In the genomic region with DNA sequence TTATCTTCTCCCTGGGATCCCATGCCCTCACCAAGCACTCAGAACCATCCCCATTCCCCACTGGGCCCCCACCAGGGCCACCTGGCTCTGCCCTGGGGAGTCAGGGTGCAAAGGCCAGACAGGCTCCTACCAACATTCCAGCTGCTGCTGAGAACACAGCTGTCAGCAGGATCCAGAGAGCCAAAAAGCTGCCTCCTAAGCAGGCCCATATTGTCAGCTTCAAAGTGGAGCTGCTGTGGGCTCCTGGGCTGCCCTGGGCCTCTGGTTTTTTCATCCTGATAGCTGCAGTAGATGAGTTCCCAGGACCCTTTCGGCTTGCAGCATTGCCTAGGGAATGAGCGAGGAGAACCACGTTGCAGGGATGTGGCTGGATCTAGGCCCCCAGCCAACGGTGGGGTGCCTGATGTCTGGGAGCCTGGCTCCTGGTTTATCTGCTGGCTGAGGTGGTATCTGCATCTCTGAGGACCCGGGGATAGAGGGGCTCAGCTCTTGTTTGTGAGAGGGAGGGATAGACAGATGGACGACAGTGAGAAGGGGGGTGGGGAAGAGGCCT, we compare ENCODE assay signal across 8 mouse cellular contexts. TPM values are rescaled to one million over a fixed set of nuclear protein-coding genes. Genes with fewer than 3 reads are reported as not detected.
DNase-seq lines count a peak whose midpoint lies in the region; ATAC-seq and TF ChIP-seq lines count a peak whose summit lies in the region.

No protein-coding gene starts in this region.

- no peaks in the 10 kb centered on the region for H3K27me3 ChIP-seq in lung, postnatal 0 days (replicated peaks; ENCODE audit: insufficient read depth, low read length)
- no peaks in the 10 kb centered on the region for H3K27me3 ChIP-seq in heart, embryonic 10.5 days (ENCODE audit: insufficient read depth, poor library complexity, severe bottlenecking)
- no peaks in the 10 kb centered on the region for H3K27me3 ChIP-seq in kidney, embryonic 15.5 days
- no peaks in the 10 kb centered on the region for H3K27me3 ChIP-seq in midbrain, postnatal 0 days (ENCODE audit: insufficient read depth, low read length)

- no peaks in the 10 kb centered on the region for H3K36me3 ChIP-seq in lung, postnatal 0 days (ENCODE audit: insufficient read depth, low read length)
- no peaks in the 10 kb centered on the region for H3K36me3 ChIP-seq in heart, embryonic 10.5 days
- no peaks in the 10 kb centered on the region for H3K36me3 ChIP-seq in kidney, embryonic 15.5 days
- H3K36me3 ChIP-seq in midbrain, postnatal 0 days (ENCODE audit: insufficient read depth, low read length) = no peaks in the 10 kb centered on the region

- peak overlapping the region; percentile 66 for H3K27ac ChIP-seq in lung, postnatal 0 days (ENCODE audit: low read length)
- peak overlapping the region; percentile 94 for H3K27ac ChIP-seq in heart, embryonic 10.5 days
- H3K27ac ChIP-seq in kidney, embryonic 15.5 days = peak overlapping the region; percentile 95
- peak overlapping the region; percentile 32; the same call in 1 of the 2 replicates for H3K27ac ChIP-seq in midbrain, postnatal 0 days (ENCODE audit: low read depth, low read length)

- no peak overlapping the region for H3K4me3 ChIP-seq in lung, postnatal 0 days (ENCODE audit: low read depth, low read length)
- peak overlapping the region; percentile 19; the same call in 1 of the 2 replicates for H3K4me3 ChIP-seq in heart, embryonic 10.5 days
- no peak overlapping the region for H3K4me3 ChIP-seq in kidney, embryonic 15.5 days (replicated peaks)
- H3K4me3 ChIP-seq in midbrain, postnatal 0 days (ENCODE audit: low read depth, low read length) = no peak overlapping the region

- no peak overlapping the region for H3K9ac ChIP-seq in lung, postnatal 0 days (replicated peaks; ENCODE audit: low read depth)
- H3K9ac ChIP-seq in kidney, embryonic 15.5 days = peak overlapping the region; percentile 24; the same call in 1 of the 2 replicates
- 0 out of 2 replicates have a peak overlapping the region, but pooled peaks have one; percentile 33 for H3K9ac ChIP-seq in midbrain, postnatal 0 days (replicated peaks; ENCODE audit: low read length, poor library complexity, severe bottlenecking)

- no peak for DNase-seq in lung, postnatal 0 days (ENCODE audit: low spot score)
- no peak for DNase-seq in lung, adult 18-20 months
- no peak for DNase-seq in heart, embryonic 10.5 days (ENCODE audit: low spot score)
- no peak for DNase-seq in midbrain, postnatal 0 days (ENCODE audit: low spot score)
- DNase-seq in right cerebral cortex, adult 18-20 months = no peak
- DNase-seq in urinary bladder, postnatal 14 days (ENCODE audit: low spot score) = no peak
- DNase-seq in layer of hippocampus, postnatal 14 days (ENCODE audit: low spot score in 2 of 2) = no peak

- H3K4me1 ChIP-seq in lung, postnatal 0 days (ENCODE audit: insufficient read depth, low read depth, low read length) = peaks cover 41% of the 10 kb centered on the region
- H3K4me1 ChIP-seq in heart, embryonic 10.5 days = peaks cover 68% of the 10 kb centered on the region
- peaks cover 66% of the 10 kb centered on the region for H3K4me1 ChIP-seq in kidney, embryonic 15.5 days
- peaks cover 30% of the 10 kb centered on the region for H3K4me1 ChIP-seq in midbrain, postnatal 0 days (ENCODE audit: insufficient read depth, low read length)

- no peak for TF ChIP-seq EP300 in lung, postnatal 0 days (IDR thresholded peaks at IDR 0.05)

- H3K4me2 ChIP-seq in lung, postnatal 0 days (replicated peaks; ENCODE audit: low read depth, low read length) = no peak overlapping the region
- peak overlapping the region; percentile 5; the same call in 1 of the 2 replicates for H3K4me2 ChIP-seq in kidney, embryonic 15.5 days
- H3K4me2 ChIP-seq in midbrain, postnatal 0 days (ENCODE audit: low read depth, low read length, poor library complexity, severe bottlenecking) = no peak overlapping the region

- TF ChIP-seq CTCF in lung, postnatal 0 days (IDR thresholded peaks at IDR 0.05) = no peak
- TF ChIP-seq CTCF in midbrain, postnatal 0 days (IDR thresholded peaks at IDR 0.05) = no peak

- ATAC-seq in lung, postnatal 0 days = no peak
- ATAC-seq in kidney, embryonic 15.5 days (replicated peaks; ENCODE audit: low FRiP score) = no peak
- ATAC-seq in midbrain, postnatal 0 days (ENCODE audit: low FRiP score) = no peak

- no peaks in the 10 kb centered on the region for H3K9me3 ChIP-seq in lung, postnatal 0 days (ENCODE audit: low read length)
- no peaks in the 10 kb centered on the region for H3K9me3 ChIP-seq in heart, embryonic 10.5 days
- H3K9me3 ChIP-seq in kidney, embryonic 15.5 days (replicated peaks) = no peaks in the 10 kb centered on the region
- no peaks in the 10 kb centered on the region for H3K9me3 ChIP-seq in midbrain, postnatal 0 days (ENCODE audit: low read length)

- 31% methylated on average over 6 of the region's 6 CpGs for WGBS in lung, postnatal 0 days
- WGBS in heart, embryonic 10.5 days = 6% methylated on average over 6 of the region's 6 CpGs
- 16% methylated on average over 6 of the region's 6 CpGs for WGBS in kidney, embryonic 15.5 days
- 19% methylated on average over 6 of the region's 6 CpGs for WGBS in midbrain, postnatal 0 days

RNA-seq across cellular contexts. Expression of gene Wasf2, which starts 36.7 kb away (rescaled TPM):
- polyA plus RNA-seq in lung, postnatal 0 days (2015; fragmentation: Nextera tagmentation; extraction: Ambion mirVana) = 149 and 153 TPM in 2 replicates
- 51.1 and 58.5 TPM in 2 replicates for polyA plus RNA-seq in heart, embryonic 10.5 days (2016; fragmentation: Nextera tagmentation; extraction: Ambion mirVana)
- polyA plus RNA-seq in kidney, embryonic 15.5 days (2015; fragmentation: Nextera tagmentation; extraction: Ambion mirVana) = 107 and 109 TPM in 2 replicates
- 18.3 and 19.6 TPM in 2 replicates for total RNA-seq in midbrain, postnatal 0 days (2014; rRNA removed)
- polyA plus RNA-seq in midbrain, postnatal 0 days (2015; fragmentation: Nextera tagmentation; extraction: Ambion mirVana) = 19.1 and 26.0 TPM in 2 replicates
- total RNA-seq in layer of hippocampus, postnatal 14 days (2021) = 10 to 100 TPM; 37.4 to 45.0 TPM

Comparison
In these comparisons a context has a peak if more than half of its experiments do, and no peak if none do; other contexts are left out.
1. H3K27ac ChIP-seq: peak in every context shown above with its lines; median percentile 95 in kidney, embryonic 15.5 days; 94 in heart, embryonic 10.5 days; 66 in lung, postnatal 0 days; 32 in midbrain, postnatal 0 days.